Mouse (Mus musculus): ENCODE results near the gene Acvr2b. TPM values are rescaled to one million over a fixed set of nuclear protein-coding genes. Genes with fewer than 3 reads are reported as not detected.
A peak's percentile ranks its signal among the peaks of the same experiment; 100 is the strongest.

The Acvr2b gene
- polyA plus RNA-seq, 1 experiment from 2014 or later = 18.1 TPM

- DNase-seq (ENCODE audit: low spot score) (no peak), ATAC-seq (ENCODE audit: low read depth) (peak; percentile 0; the same call in 1 of the 2 replicates)
- Histone ChIP-seq H3K27me3 (replicated peaks; ENCODE audit: control insufficient read depth, insufficient read depth, low read length) (no peaks in the 10 kb centered on the region), H3K4me1 (ENCODE audit: control insufficient read depth, insufficient read depth, low read length) (peaks cover 6% of the 10 kb centered on the region; the same call in 1 of the 2 replicates), H3K36me3 (ENCODE audit: control insufficient read depth, insufficient read depth, low read length) (no peaks in the 10 kb centered on the region), H3K9ac (ENCODE audit: low read depth, low read length) (peak overlapping the region; percentile 40; the same call in 1 of the 2 replicates), H3K9me3 (ENCODE audit: control insufficient read depth, low read length) (no peaks in the 10 kb centered on the region), H3K27ac (replicated peaks; ENCODE audit: low read depth, low read length) (no peak overlapping the region), H3K4me3 (ENCODE audit: low read depth, low read length) (peak overlapping the region; percentile 88), H3K4me2 (ENCODE audit: low read depth, low read length) (peak overlapping the region; percentile 98)
- WGBS = 8% methylated on average over 7 of the region's 7 CpGs
Measured at GRCm38 (mm10) chr9:119401351-119401750, 567 bp upstream of the Acvr2b start.

GRCm38 (mm10) chr9:119402253-119403235 lies 626 bp downstream of the Acvr2b start:
- no peaks in the 10 kb centered on the region for H3K27me3 ChIP-seq (replicated peaks; ENCODE audit: control insufficient read depth, insufficient read depth, low read length)
- under 1% methylated on average over 49 of the region's 127 CpGs for WGBS
- peaks cover 8% of the 10 kb centered on the region; the same call in 1 of the 2 replicates for H3K4me1 ChIP-seq (ENCODE audit: control insufficient read depth, insufficient read depth, low read length)
- ATAC-seq (ENCODE audit: low read depth) (peak; percentile 69), DNase-seq (ENCODE audit: low spot score) (peak; percentile 53)
- H3K4me3 ChIP-seq (ENCODE audit: low read depth, low read length) = peak overlapping the region; percentile 88
- no peaks in the 10 kb centered on the region for H3K9me3 ChIP-seq (ENCODE audit: control insufficient read depth, low read length)
- no peaks in the 10 kb centered on the region for H3K36me3 ChIP-seq (ENCODE audit: control insufficient read depth, insufficient read depth, low read length)
- peak overlapping the region; percentile 98 for H3K9ac ChIP-seq (ENCODE audit: low read depth, low read length)
- H3K27ac ChIP-seq (replicated peaks; ENCODE audit: low read depth, low read length) = peak overlapping the region; percentile 98
- peak overlapping the region; percentile 98 for H3K4me2 ChIP-seq (ENCODE audit: low read depth, low read length)

GRCm38 (mm10) chr9:119403236-119403641 lies 1.3 kb downstream of the Acvr2b start:
- WGBS = under 1% methylated on average over 22 of the region's 26 CpGs
- no peaks in the 10 kb centered on the region for H3K36me3 ChIP-seq (ENCODE audit: control insufficient read depth, insufficient read depth, low read length)

GRCm38 (mm10) chr9:119404090-119404489 lies 2.2 kb downstream of the Acvr2b start:
- no peaks in the 10 kb centered on the region for H3K9me3 ChIP-seq (ENCODE audit: control insufficient read depth, low read length)
- H3K4me1 ChIP-seq (ENCODE audit: control insufficient read depth, insufficient read depth, low read length) = peaks cover 13% of the 10 kb centered on the region; the same call in 1 of the 2 replicates
- H3K27ac ChIP-seq (replicated peaks; ENCODE audit: low read depth, low read length) = no peak overlapping the region
- H3K36me3 ChIP-seq (ENCODE audit: control insufficient read depth, insufficient read depth, low read length) = no peaks in the 10 kb centered on the region
- peak overlapping the region; percentile 98; the same call in 1 of the 2 replicates for H3K9ac ChIP-seq (ENCODE audit: low read depth, low read length)
- WGBS = 64% methylated on average over 5 of the region's 5 CpGs
- peak overlapping the region; percentile 88 for H3K4me3 ChIP-seq (ENCODE audit: low read depth, low read length)
- peak overlapping the region; percentile 98 for H3K4me2 ChIP-seq (ENCODE audit: low read depth, low read length)
- no peak for ATAC-seq (ENCODE audit: low read depth)
- DNase-seq (ENCODE audit: low spot score) = no peak
- H3K27me3 ChIP-seq (replicated peaks; ENCODE audit: control insufficient read depth, insufficient read depth, low read length) = no peaks in the 10 kb centered on the region

More at GRCm38 (mm10) chr9:119403236-119403641, 1.3 kb downstream of the Acvr2b start:
- DNase-seq (ENCODE audit: low spot score) (peak; percentile 82), ATAC-seq (ENCODE audit: low read depth) (peak; percentile 31; the same call in 1 of the 2 replicates)
- H3K9ac ChIP-seq (ENCODE audit: low read depth, low read length) = peak overlapping the region; percentile 98
- peak overlapping the region; percentile 98 for H3K4me2 ChIP-seq (ENCODE audit: low read depth, low read length)
- H3K27me3 ChIP-seq (replicated peaks; ENCODE audit: control insufficient read depth, insufficient read depth, low read length) = no peaks in the 10 kb centered on the region
- H3K27ac ChIP-seq (replicated peaks; ENCODE audit: low read depth, low read length) = peak overlapping the region; percentile 98
- H3K9me3 ChIP-seq (ENCODE audit: control insufficient read depth, low read length) = no peaks in the 10 kb centered on the region
- peak overlapping the region; percentile 88 for H3K4me3 ChIP-seq (ENCODE audit: low read depth, low read length)
- H3K4me1 ChIP-seq (ENCODE audit: control insufficient read depth, insufficient read depth, low read length) = peaks cover 13% of the 10 kb centered on the region; the same call in 1 of the 2 replicates

GRCm38 (mm10) chr9:119407884-119408283 lies 6.0 kb downstream of the Acvr2b start:
- Histone ChIP-seq H3K27me3 (replicated peaks; ENCODE audit: control insufficient read depth, insufficient read depth, low read length) (no peaks in the 10 kb centered on the region), H3K9me3 (ENCODE audit: control insufficient read depth, low read length) (peaks cover 23% of the 10 kb centered on the region), H3K27ac (replicated peaks; ENCODE audit: low read depth, low read length) (no peak overlapping the region), H3K36me3 (ENCODE audit: control insufficient read depth, insufficient read depth, low read length) (peaks cover 12% of the 10 kb centered on the region; the same call in 1 of the 2 replicates), H3K4me1 (ENCODE audit: control insufficient read depth, insufficient read depth, low read length) (peaks cover 13% of the 10 kb centered on the region; the same call in 1 of the 2 replicates), H3K4me3 (ENCODE audit: low read depth, low read length) (no peak overlapping the region), H3K9ac (ENCODE audit: low read depth, low read length) (no peak overlapping the region), H3K4me2 (ENCODE audit: low read depth, low read length) (no peak overlapping the region)
- WGBS = 44% methylated on average over 10 of the region's 15 CpGs
- no peak for ATAC-seq (ENCODE audit: low read depth)
- DNase-seq (ENCODE audit: low spot score) = no peak

- Histone ChIP-seq H3K4me2 (ENCODE audit: low read depth, low read length) (no peak overlapping the region), H3K9ac (ENCODE audit: low read depth, low read length) (0 out of 2 replicates have a peak overlapping the region, but pooled peaks have one; percentile 6), H3K4me3 (ENCODE audit: low read depth, low read length) (no peak overlapping the region), H3K27ac (replicated peaks; ENCODE audit: low read depth, low read length) (peak overlapping the region; percentile 52; the same call in 1 of the 2 replicates), H3K36me3 (ENCODE audit: control insufficient read depth, insufficient read depth, low read length) (peaks cover 16% of the 10 kb centered on the region; the same call in 1 of the 2 replicates), H3K4me1 (ENCODE audit: control insufficient read depth, insufficient read depth, low read length) (peaks cover 7% of the 10 kb centered on the region; the same call in 1 of the 2 replicates), H3K9me3 (ENCODE audit: control insufficient read depth, low read length) (peaks cover 29% of the 10 kb centered on the region), H3K27me3 (replicated peaks; ENCODE audit: control insufficient read depth, insufficient read depth, low read length) (no peaks in the 10 kb centered on the region)
- ATAC-seq (ENCODE audit: low read depth) (peak; percentile 30; the same call in 1 of the 2 replicates), DNase-seq (ENCODE audit: low spot score) (peak; percentile 46)
- WGBS = 69% methylated on average over 11 of the region's 11 CpGs
Measured at GRCm38 (mm10) chr9:119408898-119409664, 7.2 kb downstream of the Acvr2b start.

GRCm38 (mm10) chr9:119409864-119410263 lies 7.9 kb downstream of the Acvr2b start:
- 48% methylated on average over 5 of the region's 5 CpGs for WGBS
- Histone ChIP-seq H3K27ac (replicated peaks; ENCODE audit: low read depth, low read length) (no peak overlapping the region), H3K9me3 (ENCODE audit: control insufficient read depth, low read length) (peaks cover 29% of the 10 kb centered on the region), H3K4me2 (ENCODE audit: low read depth, low read length) (no peak overlapping the region), H3K4me3 (ENCODE audit: low read depth, low read length) (no peak overlapping the region), H3K4me1 (ENCODE audit: control insufficient read depth, insufficient read depth, low read length) (peaks cover 7% of the 10 kb centered on the region; the same call in 1 of the 2 replicates), H3K27me3 (replicated peaks; ENCODE audit: control insufficient read depth, insufficient read depth, low read length) (no peaks in the 10 kb centered on the region), H3K9ac (ENCODE audit: low read depth, low read length) (no peak overlapping the region), H3K36me3 (ENCODE audit: control insufficient read depth, insufficient read depth, low read length) (peaks cover 16% of the 10 kb centered on the region; the same call in 1 of the 2 replicates)
- no peak for ATAC-seq (ENCODE audit: low read depth)
- no peak for DNase-seq (ENCODE audit: low spot score)

- 76% methylated on average over 18 of the region's 18 CpGs for WGBS
- Histone ChIP-seq H3K27me3 (replicated peaks; ENCODE audit: control insufficient read depth, insufficient read depth, low read length) (no peaks in the 10 kb centered on the region), H3K4me2 (ENCODE audit: low read depth, low read length) (0 out of 2 replicates have a peak overlapping the region, but pooled peaks have one; percentile 9), H3K27ac (replicated peaks; ENCODE audit: low read depth, low read length) (peak overlapping the region; percentile 6; the same call in 1 of the 2 replicates), H3K4me1 (ENCODE audit: control insufficient read depth, insufficient read depth, low read length) (no peaks in the 10 kb centered on the region), H3K9ac (ENCODE audit: low read depth, low read length) (no peak overlapping the region), H3K4me3 (ENCODE audit: low read depth, low read length) (no peak overlapping the region), H3K9me3 (ENCODE audit: control insufficient read depth, low read length) (peaks cover 5% of the 10 kb centered on the region), H3K36me3 (ENCODE audit: control insufficient read depth, insufficient read depth, low read length) (0 out of 2 replicates have a peak, but pooled peaks cover 4% of the 10 kb centered on the region)
- no peak for ATAC-seq (ENCODE audit: low read depth)
- DNase-seq (ENCODE audit: low spot score) = no peak
Measured at GRCm38 (mm10) chr9:119418025-119418424, 16.1 kb downstream of the Acvr2b start.
